Mouse (Mus musculus) midbrain, embryonic 16.5 days (tissue): ENCODE measurements around the gene Eps8l1. TPM values are rescaled to one million over a fixed set of nuclear protein-coding genes. Genes with fewer than 3 reads are reported as not detected.

Source experiments
- ATAC-seq: fragments of 200-750 bp; cut with Nextera tagmentation; 2 replicates; pipeline ENCODE4 v1.8.0; 2017; ENCODE audit warnings: moderate TSS enrichment
- H3K27ac ChIP-seq: fragments of 300-500 bp; sonication (generic); 2 replicates; pipeline ENCODE4 v1.5.1; 2014; ENCODE audit warnings: mild to moderate bottlenecking, low read length, mixed read lengths
- H3K27me3 ChIP-seq: fragments of 300-500 bp; sonication (generic); 2 replicates; pipeline ENCODE4 v1.6.1; 2014; ENCODE audit warnings: low read depth, low read length, mixed read lengths; ENCODE audit not compliant: control insufficient read depth, insufficient read depth
- H3K36me3 ChIP-seq: fragments of 300-500 bp; sonication (generic); 2 replicates; pipeline ENCODE4 v1.6.1; 2014; ENCODE audit warnings: mild to moderate bottlenecking, low read length, moderate library complexity, mixed read lengths; ENCODE audit not compliant: control insufficient read depth, insufficient read depth
- H3K4me1 ChIP-seq: fragments of 300-500 bp; sonication (generic); 2 replicates; pipeline ENCODE4 v1.6.1; 2014; ENCODE audit warnings: mild to moderate bottlenecking, low read length, mixed read lengths; ENCODE audit not compliant: control insufficient read depth, insufficient read depth
- H3K4me2 ChIP-seq: fragments of 300-500 bp; sonication (generic); 2 replicates; pipeline ENCODE4 v1.6.1; 2014; ENCODE audit warnings: mild to moderate bottlenecking, low read length, mixed read lengths
- H3K4me3 ChIP-seq: fragments of 300-500 bp; sonication (generic); 2 replicates; pipeline ENCODE4 v1.5.1; 2014; ENCODE audit warnings: low read depth, mild to moderate bottlenecking, low read length, moderate library complexity, mixed read lengths
- H3K9ac ChIP-seq: fragments of 300-500 bp; sonication (generic); 2 replicates; pipeline ENCODE4 v1.6.1; 2014; ENCODE audit warnings: low read depth, low read length, mixed read lengths
- H3K9me3 ChIP-seq: fragments of 300-500 bp; sonication (generic); replicated peaks from 2 replicates; pipeline ENCODE4 v1.6.1; 2014; ENCODE audit warnings: mild to moderate bottlenecking, low read length, mixed read lengths; ENCODE audit not compliant: control insufficient read depth, poor library complexity, severe bottlenecking
- WGBS: fragments of 180-500 bp; shearing (Covaris S2); extraction: QIAGEN DNeasy Blood & Tissue Kit; methylation state at CpG from one replicate; pipeline ENCODE4 v1.1.7; 2014; 5-methylcytosine and 5-hydroxymethylcytosine counted together
- polyA plus RNA-seq: library from polyadenylated mRNA; unstranded; fragments of >200 nt; fragmentation: Nextera tagmentation; extraction: Ambion mirVana; gene quantifications from 2 replicates; pipeline ENCODE4 v1.2.1, GENCODE M21; 2015

Gene Eps8l1
- polyA plus RNA-seq, 1 experiment from 2014 or later, result 12.8 TPM

DNA sequence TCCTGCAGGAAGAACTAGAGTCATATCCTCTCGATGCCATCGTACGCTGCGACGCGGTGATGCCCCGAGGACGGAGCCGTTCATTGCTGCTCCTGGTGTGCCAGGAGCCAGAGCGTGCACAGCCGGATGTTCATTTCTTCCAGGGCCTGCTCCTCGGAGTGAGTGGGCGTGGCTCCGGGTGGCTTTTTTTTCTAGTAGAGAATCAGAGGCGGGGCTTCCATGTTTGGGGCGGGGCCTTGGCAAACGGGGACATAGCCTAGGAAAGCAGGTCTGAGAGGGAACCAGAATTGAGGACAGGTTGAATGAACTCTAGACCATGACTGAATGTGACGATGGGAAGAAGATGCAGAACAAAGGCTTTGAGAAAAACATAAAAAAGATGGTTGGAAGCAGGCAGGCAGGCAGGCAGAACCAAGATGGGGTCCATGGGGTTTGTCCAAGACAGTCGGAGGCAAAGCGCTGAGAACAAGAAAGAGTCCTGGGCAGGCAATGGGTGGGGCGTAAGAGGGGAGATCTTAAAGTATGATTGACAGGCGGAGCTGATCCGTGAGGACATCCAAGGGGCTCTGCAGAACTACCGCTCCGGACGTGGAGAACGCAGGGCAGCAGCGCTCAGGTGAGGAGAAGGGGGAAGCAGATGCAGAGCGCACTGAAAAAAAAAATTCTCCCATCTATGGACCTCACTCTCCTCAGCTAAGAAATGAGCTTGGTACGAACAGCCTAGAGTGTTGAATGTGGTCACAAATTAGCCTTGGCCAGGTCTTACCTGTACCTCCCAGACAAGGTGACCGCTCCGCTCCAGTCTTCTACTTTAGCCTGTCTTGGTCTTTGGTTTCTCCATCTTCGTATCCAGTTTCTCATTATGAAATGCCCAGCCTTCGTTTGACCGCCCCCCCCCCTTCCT, 10.1 kb downstream of the Eps8l1 start:
- no peaks in the 10 kb centered on the region for H3K36me3 ChIP-seq
- H3K9ac ChIP-seq, result peak overlapping the region; percentile 56
- H3K4me3 ChIP-seq, result peak overlapping the region; percentile 50
- peak overlapping the region; percentile 12; the same call in 1 of the 2 replicates for H3K27ac ChIP-seq
- H3K4me2 ChIP-seq, result peak overlapping the region; percentile 81
- ATAC-seq, result peak; percentile 60
- H3K9me3 ChIP-seq, result no peaks in the 10 kb centered on the region
- H3K4me1 ChIP-seq, result peaks cover 7% of the 10 kb centered on the region; the same call in 1 of the 2 replicates
- H3K27me3 ChIP-seq, result peaks cover 26% of the 10 kb centered on the region
- WGBS, result 1% methylated on average over 34 of the region's 35 CpGs

DNA sequence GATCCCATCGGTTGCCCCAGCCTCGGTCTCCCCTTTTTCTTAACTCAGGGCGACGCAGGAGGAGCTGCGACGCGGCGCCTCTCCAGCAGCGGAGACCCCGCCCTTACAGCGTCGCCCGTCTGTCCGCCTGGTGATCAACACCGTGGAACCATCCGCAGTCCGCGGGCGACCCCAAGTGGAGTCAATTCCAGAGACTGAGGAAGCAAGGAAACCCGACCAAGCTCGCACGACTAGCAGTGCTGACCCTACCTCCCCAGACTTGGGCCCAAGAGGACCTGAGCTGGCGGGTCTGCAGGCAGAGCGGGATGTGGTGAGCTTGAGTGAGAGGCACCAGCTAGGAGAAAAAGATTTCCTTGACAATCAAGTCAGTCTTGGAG, 10.7 kb downstream of the Eps8l1 start:
- under 1% methylated on average over 24 of the region's 24 CpGs for WGBS
- Histone ChIP-seq H3K27me3 (peaks cover 30% of the 10 kb centered on the region), H3K9me3 (no peaks in the 10 kb centered on the region), H3K36me3 (no peaks in the 10 kb centered on the region), H3K9ac (peak overlapping the region; percentile 56), H3K4me3 (peak overlapping the region; percentile 50), H3K4me1 (peaks cover 7% of the 10 kb centered on the region; the same call in 1 of the 2 replicates), H3K4me2 (peak overlapping the region; percentile 81), H3K27ac (0 out of 2 replicates have a peak overlapping the region, but pooled peaks have one; percentile 12)
- ATAC-seq, result peak; percentile 88

DNA sequence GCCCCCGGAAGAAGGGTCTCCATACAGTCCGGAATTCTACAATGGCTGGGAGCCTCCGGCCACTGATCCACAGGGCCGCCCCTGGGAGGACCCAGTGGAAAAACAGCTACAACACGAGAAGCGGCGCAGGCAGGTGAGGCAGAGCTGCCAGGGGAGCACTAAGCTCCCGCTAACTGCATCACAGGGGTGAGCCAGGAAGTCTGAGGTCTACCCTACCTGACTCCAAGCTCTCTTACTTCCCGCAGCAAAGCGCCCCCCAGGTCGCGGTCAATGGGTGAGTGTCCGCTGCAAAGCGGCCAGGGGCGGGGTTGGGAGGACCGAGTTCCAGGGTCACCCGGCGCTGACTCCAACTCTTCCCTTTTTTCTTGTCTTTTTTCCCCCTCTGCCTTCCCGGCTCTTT, 13.5 kb downstream of the Eps8l1 start:
- no peak for ATAC-seq
- Histone ChIP-seq H3K9ac (no peak overlapping the region), H3K4me2 (no peak overlapping the region), H3K4me1 (peaks cover 17% of the 10 kb centered on the region), H3K27ac (no peak overlapping the region), H3K4me3 (no peak overlapping the region), H3K27me3 (peaks cover 33% of the 10 kb centered on the region), H3K9me3 (no peaks in the 10 kb centered on the region), H3K36me3 (no peaks in the 10 kb centered on the region)
- 10% methylated on average over 19 of the region's 19 CpGs for WGBS

DNA sequence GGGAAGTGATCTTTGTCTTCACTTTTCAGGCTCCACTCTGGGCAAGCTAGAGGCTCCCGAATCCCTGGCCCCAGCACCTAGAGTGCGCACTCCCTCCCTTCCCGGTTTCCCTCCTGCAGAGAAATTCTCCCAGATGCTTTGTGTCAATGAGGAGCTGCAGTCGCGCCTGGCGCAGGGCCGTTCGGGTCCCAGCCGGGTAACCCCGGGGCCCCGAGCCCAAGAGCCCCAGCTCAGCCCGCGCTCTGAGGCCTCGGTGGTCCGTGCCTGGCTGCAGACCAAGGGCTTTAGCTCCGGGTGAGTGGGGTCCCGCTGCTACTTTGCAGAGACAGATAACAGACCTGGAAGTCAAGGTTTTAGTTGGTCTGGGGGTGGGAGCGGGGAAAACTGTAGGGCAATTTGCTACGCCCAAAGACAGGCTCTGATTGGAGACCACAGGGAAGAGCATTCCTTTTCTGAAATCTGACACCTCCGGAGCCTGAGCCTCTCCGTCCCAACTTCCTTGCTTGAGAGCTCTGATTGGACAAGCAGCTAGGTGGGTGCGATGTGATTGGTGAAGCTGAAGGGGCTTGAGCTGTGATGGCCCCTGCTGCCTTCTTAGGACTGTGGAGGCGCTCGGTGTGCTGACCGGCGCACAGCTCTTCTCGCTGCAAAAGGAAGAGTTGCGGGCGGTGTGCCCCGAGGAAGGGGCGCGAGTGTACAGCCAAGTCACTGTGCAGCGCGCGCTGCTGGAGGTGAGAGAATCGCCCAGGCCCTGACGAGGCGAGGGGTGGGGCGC, 17.7 kb downstream of the Eps8l1 start:
- H3K9me3 ChIP-seq, result no peaks in the 10 kb centered on the region
- peak overlapping the region; percentile 94 for H3K4me2 ChIP-seq
- H3K27me3 ChIP-seq, result peaks cover 18% of the 10 kb centered on the region
- under 1% methylated on average over 39 of the region's 39 CpGs for WGBS
- ATAC-seq, result peak; percentile 92
- H3K4me3 ChIP-seq, result peak overlapping the region; percentile 46
- H3K4me1 ChIP-seq, result peaks cover 14% of the 10 kb centered on the region
- H3K36me3 ChIP-seq, result peaks cover 18% of the 10 kb centered on the region; the same call in 1 of the 2 replicates
- H3K27ac ChIP-seq, result peak overlapping the region; percentile 57; the same call in 1 of the 2 replicates
- H3K9ac ChIP-seq, result peak overlapping the region; percentile 61

DNA sequence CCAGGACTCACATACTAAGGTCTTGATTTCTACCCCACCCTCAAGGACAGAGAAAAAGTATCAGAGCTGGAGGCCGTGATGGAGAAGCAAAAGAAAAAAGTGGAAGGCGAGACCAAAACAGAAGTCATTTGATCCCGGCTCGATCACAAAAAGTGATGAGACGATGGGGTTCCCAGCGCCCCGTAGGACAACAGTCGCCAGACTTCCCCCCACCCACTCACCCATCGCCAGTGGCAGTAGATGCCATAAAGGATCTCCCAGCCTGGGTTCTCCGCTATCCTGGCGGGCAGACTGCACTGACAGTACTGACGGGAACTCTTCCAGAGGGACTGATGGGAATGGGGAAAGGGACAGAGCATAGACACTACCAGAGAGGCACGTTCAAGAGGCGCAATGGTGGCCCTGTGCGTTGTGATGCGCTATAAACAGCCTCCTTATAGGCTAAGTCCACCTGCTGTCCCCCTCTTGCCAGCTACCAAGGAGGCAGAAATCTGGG, 18.4 kb downstream of the Eps8l1 start:
- Histone ChIP-seq H3K4me2 (peak overlapping the region; percentile 94), H3K9me3 (no peaks in the 10 kb centered on the region), H3K4me1 (peaks cover 14% of the 10 kb centered on the region), H3K4me3 (peak overlapping the region; percentile 46), H3K9ac (peak overlapping the region; percentile 61), H3K27ac (peak overlapping the region; percentile 57; the same call in 1 of the 2 replicates), H3K36me3 (peaks cover 23% of the 10 kb centered on the region), H3K27me3 (peaks cover 12% of the 10 kb centered on the region)
- WGBS, result 2% methylated on average over 16 of the region's 16 CpGs
- ATAC-seq, result peak; percentile 14

DNA sequence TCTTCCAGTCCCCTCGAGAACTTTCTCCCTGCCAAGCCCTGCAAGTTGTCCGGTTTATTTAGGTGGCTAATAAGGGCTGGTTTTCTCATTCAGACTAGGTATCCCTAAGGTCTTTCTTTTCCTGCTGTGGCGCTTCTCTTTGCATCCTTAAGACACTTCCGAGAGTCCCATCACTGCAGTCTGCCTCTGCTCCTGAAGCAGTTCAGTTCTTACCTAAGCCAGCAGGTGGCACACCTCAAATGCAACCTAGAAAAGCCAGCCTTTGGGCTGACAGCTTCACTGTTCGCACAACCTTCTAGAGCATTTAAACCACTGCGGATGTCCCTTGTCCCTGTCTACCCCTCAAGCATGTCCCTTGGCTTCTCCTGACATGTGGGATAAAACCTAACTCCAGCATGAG, 19.2 kb downstream of the Eps8l1 start:
- Histone ChIP-seq H3K36me3 (peaks cover 31% of the 10 kb centered on the region), H3K9me3 (no peaks in the 10 kb centered on the region), H3K4me3 (no peak overlapping the region), H3K4me2 (no peak overlapping the region), H3K4me1 (peaks cover 14% of the 10 kb centered on the region), H3K9ac (no peak overlapping the region), H3K27ac (no peak overlapping the region), H3K27me3 (peaks cover 7% of the 10 kb centered on the region)
- 33% methylated on average over 6 of the region's 6 CpGs for WGBS
- ATAC-seq, result no peak

DNA sequence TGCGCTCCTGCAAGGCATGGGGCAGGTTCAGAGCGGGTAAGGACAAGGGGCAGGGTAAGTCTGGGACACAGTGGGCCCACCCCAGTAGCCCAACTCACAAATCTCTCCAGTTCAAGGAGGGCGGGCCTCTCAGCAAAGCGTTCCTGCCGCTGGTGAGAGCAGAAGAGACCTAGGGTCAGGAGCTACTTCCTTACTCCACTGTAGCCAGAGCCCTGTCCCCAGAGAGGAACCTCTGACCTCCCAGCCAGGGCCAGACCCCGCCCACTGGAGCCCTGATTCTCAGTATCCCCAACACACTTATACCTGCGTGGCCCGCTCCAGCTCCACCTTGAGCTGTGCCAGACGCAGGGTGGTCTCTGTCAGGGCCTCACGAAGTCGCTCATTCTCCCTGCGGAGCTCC, 21.8 kb downstream of the Eps8l1 start:
- Histone ChIP-seq H3K9me3 (no peaks in the 10 kb centered on the region), H3K27me3 (peaks cover 2% of the 10 kb centered on the region), H3K4me3 (no peak overlapping the region), H3K27ac (no peak overlapping the region), H3K4me2 (no peak overlapping the region), H3K36me3 (peaks cover 47% of the 10 kb centered on the region), H3K9ac (no peak overlapping the region), H3K4me1 (peaks cover 14% of the 10 kb centered on the region)
- no peak for ATAC-seq
- 87% methylated on average over 12 of the region's 12 CpGs for WGBS

DNA sequence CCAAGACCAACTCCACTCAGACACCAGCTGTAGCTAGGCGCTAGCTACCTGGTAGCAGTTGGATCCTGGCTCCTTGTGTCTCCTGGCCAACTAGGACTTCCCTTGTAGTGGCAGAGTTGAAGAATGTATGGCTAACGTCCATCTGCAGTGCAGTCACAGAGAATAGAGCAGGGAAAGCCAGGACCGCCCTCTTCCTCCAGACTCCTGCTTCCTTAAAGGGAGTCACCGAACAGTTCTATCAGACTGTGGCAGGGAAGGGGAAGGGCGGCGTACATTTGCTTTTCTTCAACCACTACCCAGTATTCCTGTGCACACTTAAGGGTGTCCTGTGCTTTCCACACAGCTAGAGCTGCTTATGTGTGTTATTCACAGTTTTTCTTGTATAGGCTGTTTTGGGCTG, 30.8 kb downstream of the Eps8l1 start:
- WGBS, result 85% methylated on average over 6 of the region's 6 CpGs
- ATAC-seq, result no peak
- H3K4me3 ChIP-seq, result no peak overlapping the region
- no peaks in the 10 kb centered on the region for H3K4me1 ChIP-seq
- no peak overlapping the region for H3K27ac ChIP-seq
- H3K27me3 ChIP-seq, result no peaks in the 10 kb centered on the region
- H3K9me3 ChIP-seq, result no peaks in the 10 kb centered on the region
- no peak overlapping the region for H3K9ac ChIP-seq
- H3K36me3 ChIP-seq, result peaks cover 23% of the 10 kb centered on the region
- no peak overlapping the region for H3K4me2 ChIP-seq
